Mouse (Mus musculus): ENCODE data around the gene Gpcpd1. TPM values are rescaled to one million over a fixed set of nuclear protein-coding genes. Genes with fewer than 3 reads are reported as not detected.
A peak's percentile ranks its signal among the peaks of the same experiment; 100 is the strongest.

The Gpcpd1 gene
- polyA plus RNA-seq, 1 experiment from 2014 or later: 12.6 TPM

- in situ Hi-C loops (cut with MboI; ENCODE audit: low pct_unique_long_range_greater_than_20kb): no loop called here
- DNase-seq (ENCODE audit: low read depth, low spot score) (no peak), ATAC-seq (no peak)
- ChIA-PET CTCF (no interaction called here), POLR2A (no interaction called here)
- H3K27me3 ChIP-seq: no peaks in the 10 kb centered on the region
- TF ChIP-seq CTCF (IDR thresholded peaks at IDR 0.05): no peak
These were observed 3.3 kb downstream of the Gpcpd1 start for GRCm38 (mm10) chr2:132584191-132584590.

GRCm38 (mm10) chr2:132583126-132583525 lies 4.4 kb downstream of the Gpcpd1 start:
- no peaks in the 10 kb centered on the region for H3K27me3 ChIP-seq
- ATAC-seq (no peak), DNase-seq (ENCODE audit: low read depth, low spot score) (no peak)
- in situ Hi-C loops (cut with MboI; ENCODE audit: low pct_unique_long_range_greater_than_20kb): no loop called here
- POLR2A ChIA-PET: no interaction called here
- CTCF ChIA-PET: interaction anchor here (1.0 kb wide), 1 partner anchor 9 kb away, joined by 3 read pairs; no protein-coding TSS in a partner anchor
- no peak for TF ChIP-seq CTCF (IDR thresholded peaks at IDR 0.05)

- in situ Hi-C loops (cut with MboI; ENCODE audit: low pct_unique_long_range_greater_than_20kb): no loop called here
- TF ChIP-seq CTCF (IDR thresholded peaks at IDR 0.05): no peak
- ATAC-seq (peak; percentile 14), DNase-seq (ENCODE audit: low read depth, low spot score) (no peak)
- CTCF ChIA-PET: no interaction called here
- POLR2A ChIA-PET: interaction anchor here (0.6 kb wide), 1 partner anchor 17 kb away, joined by 3 read pairs; no protein-coding TSS in a partner anchor
- H3K27me3 ChIP-seq: no peaks in the 10 kb centered on the region
These were observed 5.3 kb downstream of the Gpcpd1 start for GRCm38 (mm10) chr2:132582227-132582626.

GRCm38 (mm10) chr2:132579689-132580088 lies 7.8 kb downstream of the Gpcpd1 start:
- in situ Hi-C loops (cut with MboI; ENCODE audit: low pct_unique_long_range_greater_than_20kb): no loop called here
- ATAC-seq: no peak

GRCm38 (mm10) chr2:132578711-132579110 lies 8.8 kb downstream of the Gpcpd1 start:
- POLR2A ChIA-PET: no interaction called here
- CTCF ChIA-PET: interaction anchor here (1.0 to 1.3 kb wide), 2 partner anchors 10 to 55 kb away, joined by 3 read pairs; no protein-coding TSS in a partner anchor
- ATAC-seq (no peak), DNase-seq (ENCODE audit: low read depth, low spot score) (no peak)
- no peak for TF ChIP-seq CTCF (IDR thresholded peaks at IDR 0.05)
- no peaks in the 10 kb centered on the region for H3K27me3 ChIP-seq
- in situ Hi-C loops (cut with MboI; ENCODE audit: low pct_unique_long_range_greater_than_20kb): no loop called here

More at GRCm38 (mm10) chr2:132579689-132580088, 7.8 kb downstream of the Gpcpd1 start:
- ChIA-PET POLR2A (no interaction called here), CTCF (interaction anchor here (2.4 kb wide), 1 partner anchor 11 kb away, joined by 7 read pairs; no protein-coding TSS in a partner anchor)
- no peak for DNase-seq (ENCODE audit: low read depth, low spot score)
- H3K27me3 ChIP-seq: no peaks in the 10 kb centered on the region
- TF ChIP-seq CTCF (IDR thresholded peaks at IDR 0.05): no peak

GRCm38 (mm10) chr2:132578059-132578458 lies 9.5 kb downstream of the Gpcpd1 start:
- ATAC-seq (peak; percentile 97), DNase-seq (ENCODE audit: low read depth, low spot score) (peak; percentile 47)
- ChIA-PET POLR2A (interaction anchor here (0.9 kb wide), 1 partner anchor 9 kb away, joined by 3 read pairs; no protein-coding TSS in a partner anchor), CTCF (interaction anchor here (1.0 to 4.0 kb wide), 3 partner anchors 9 to 54 kb away, joined by 3 to 20 read pairs (median 3); no protein-coding TSS in a partner anchor)
- in situ Hi-C loops (cut with MboI; ENCODE audit: low pct_unique_long_range_greater_than_20kb): no loop called here
- no peaks in the 10 kb centered on the region for H3K27me3 ChIP-seq
- TF ChIP-seq CTCF (IDR thresholded peaks at IDR 0.05): peak; percentile 80

- no peaks in the 10 kb centered on the region for H3K27me3 ChIP-seq
- in situ Hi-C loops (cut with MboI; ENCODE audit: low pct_unique_long_range_greater_than_20kb): no loop called here
- TF ChIP-seq CTCF (IDR thresholded peaks at IDR 0.05): no peak
- ChIA-PET POLR2A (interaction anchor here (0.8 to 0.9 kb wide), 2 partner anchors 9 to 22 kb away, joined by 3 read pairs; no protein-coding TSS in a partner anchor), CTCF (interaction anchor here (1.3 to 4.0 kb wide), 2 partner anchors 9 to 11 kb away, joined by 3 to 20 read pairs; no protein-coding TSS in a partner anchor)
- ATAC-seq (peak; percentile 64), DNase-seq (ENCODE audit: low read depth, low spot score) (no peak)
These were observed 10.0 kb downstream of the Gpcpd1 start for GRCm38 (mm10) chr2:132577431-132577981.

GRCm38 (mm10) chr2:132576522-132577135 lies 10.9 kb downstream of the Gpcpd1 start:
- in situ Hi-C loops (cut with MboI; ENCODE audit: low pct_unique_long_range_greater_than_20kb): no loop called here
- ChIA-PET POLR2A (interaction anchor here (0.6 to 0.8 kb wide), 2 partner anchors 23 to 769 kb away, joined by 3 to 7 read pairs; no protein-coding TSS in a partner anchor), CTCF (interaction anchor here (4.0 kb wide), 1 partner anchor 10 kb away, joined by 20 read pairs; no protein-coding TSS in a partner anchor)
- TF ChIP-seq CTCF (IDR thresholded peaks at IDR 0.05): no peak
- H3K27me3 ChIP-seq: no peaks in the 10 kb centered on the region
- no peak for DNase-seq (ENCODE audit: low read depth, low spot score)
- no peak for ATAC-seq

GRCm38 (mm10) chr2:132575759-132576439 lies 11.6 kb downstream of the Gpcpd1 start:
- in situ Hi-C loops (cut with MboI; ENCODE audit: low pct_unique_long_range_greater_than_20kb): no loop called here
- no peak for ATAC-seq
- no peak for DNase-seq (ENCODE audit: low read depth, low spot score)
- ChIA-PET CTCF (interaction anchor here (0.9 to 4.0 kb wide), 4 partner anchors 10 to 111 kb away, joined by 3 to 20 read pairs (median 3); partner anchors contain the start of gene Shld1), POLR2A (interaction anchor here (0.6 kb wide), 1 partner anchor 769 kb away, joined by 7 read pairs; no protein-coding TSS in a partner anchor)
- TF ChIP-seq CTCF (IDR thresholded peaks at IDR 0.05): no peak
- no peaks in the 10 kb centered on the region for H3K27me3 ChIP-seq

GRCm38 (mm10) chr2:132575256-132575655 lies 12.3 kb downstream of the Gpcpd1 start:
- TF ChIP-seq CTCF (IDR thresholded peaks at IDR 0.05): no peak
- in situ Hi-C loops (cut with MboI; ENCODE audit: low pct_unique_long_range_greater_than_20kb): no loop called here
- no peak for ATAC-seq
- H3K27me3 ChIP-seq: no peaks in the 10 kb centered on the region
- DNase-seq (ENCODE audit: low read depth, low spot score): no peak
- POLR2A ChIA-PET: interaction anchor here (0.6 kb wide), 1 partner anchor 19 kb away, joined by 3 read pairs; no protein-coding TSS in a partner anchor
- CTCF ChIA-PET: interaction anchor here (0.9 to 4.0 kb wide), 5 partner anchors 9 to 125 kb away, joined by 3 to 20 read pairs (median 3); partner anchors contain the start of gene Shld1
